Mouse (Mus musculus): ENCODE measurements around the gene Ltb4r2. TPM values are rescaled to one million over a fixed set of nuclear protein-coding genes. Genes with fewer than 3 reads are reported as not detected.
"Not testable (repeated sequence)": the region's sequence is repeated elsewhere in the genome, so short reads cannot be mapped to it uniquely, and the experiment has no call there.

Ltb4r2 gene
- polyA plus RNA-seq, 1 experiment from 2014 or later = 1.8 TPM

DNA sequence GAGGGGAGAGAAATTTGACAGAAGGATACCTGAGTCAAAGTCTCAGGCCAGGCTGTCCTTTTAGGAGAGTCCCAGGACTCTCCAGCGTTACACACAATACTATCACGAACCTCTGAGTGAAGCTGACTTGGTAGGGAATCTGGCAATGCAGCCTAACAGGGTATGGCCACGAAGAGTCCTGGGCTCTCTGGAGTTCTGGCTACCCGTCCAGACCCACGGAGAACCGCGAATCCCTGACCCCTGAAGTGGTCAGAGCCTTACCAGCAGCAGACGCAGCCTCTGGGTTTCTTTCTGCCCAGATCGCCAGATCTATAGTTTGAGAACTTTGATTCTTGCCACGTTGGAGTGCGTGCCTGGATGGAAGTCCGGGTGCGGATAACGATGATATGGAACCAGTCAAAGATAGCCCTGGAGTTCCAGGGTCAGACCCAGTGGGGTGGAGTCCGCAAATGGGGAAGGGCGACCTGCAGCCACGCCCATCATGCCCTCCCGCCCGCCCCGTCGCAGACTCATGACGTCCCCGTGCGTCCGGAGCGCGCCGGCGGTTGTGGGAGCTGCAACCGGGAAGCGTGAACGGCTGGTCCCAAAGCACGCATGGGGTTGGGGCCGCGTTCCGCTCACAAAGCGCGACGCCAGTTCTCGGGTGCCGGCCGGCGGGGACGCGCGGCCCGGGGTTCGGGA is 15.9 kb upstream of the Ltb4r2 start, which contains the start of the genes Dhrs1 and Nop9:
TSS of gene Dhrs1 (minus strand) at position 511 of the 681 bp plus-strand sequence.
TSS of gene Nop9 (plus strand) at position 514 of the 681 bp plus-strand sequence.
- H3K4me3 ChIP-seq (ENCODE audit: low read depth, low read length) = peak within 1 kb of the TSS; percentile 98
- H3K9ac ChIP-seq (replicated peaks) = peak within 1 kb of the TSS; percentile 85
- H3K4me2 ChIP-seq (ENCODE audit: low read depth, low read length) = peak within 1 kb of the TSS; percentile 96
- peak within 1 kb of the TSS; percentile 76 for H3K27ac ChIP-seq (ENCODE audit: low read depth)
- H3K4me1 ChIP-seq (ENCODE audit: insufficient read depth) = peaks cover 24% of the 10 kb centered on the region
- no peak for TF ChIP-seq CTCF (IDR thresholded peaks at IDR 0.05; ENCODE audit: low read depth)
- DNase-seq = peak; percentile 96
- 2% methylated on average over 48 of the region's 48 CpGs for WGBS (ENCODE audit: insufficient replicate concordance)
- H3K27me3 ChIP-seq (ENCODE audit: insufficient read depth, low read length) = no peaks in the 10 kb centered on the region
- peaks cover 22% of the 10 kb centered on the region for H3K36me3 ChIP-seq (replicated peaks; ENCODE audit: insufficient read depth, low read length)
- H3K9me3 ChIP-seq (ENCODE audit: low read length) = no peaks in the 10 kb centered on the region
- ATAC-seq = peak; percentile 92

DNA sequence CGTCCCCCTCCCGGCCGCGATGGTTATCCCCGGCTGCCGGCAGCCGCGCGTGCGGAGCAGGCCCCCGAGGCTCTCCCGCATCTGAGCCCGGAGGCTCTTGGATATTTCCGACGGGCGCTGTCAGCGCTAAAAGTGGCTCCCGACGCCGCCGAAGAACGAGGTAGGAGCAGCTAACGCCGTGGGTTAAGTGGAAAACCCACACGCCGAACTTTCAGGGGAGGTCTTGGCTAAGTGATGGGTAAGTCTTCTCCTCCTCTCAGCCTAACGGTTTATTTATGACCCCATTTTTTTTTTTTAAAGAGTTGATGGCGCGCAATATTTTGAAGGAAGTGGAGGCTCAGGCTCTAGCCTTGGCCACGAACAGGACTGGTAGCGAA is 15.4 kb upstream of the Ltb4r2 start:
- no peaks in the 10 kb centered on the region for H3K27me3 ChIP-seq (ENCODE audit: insufficient read depth, low read length)
- H3K4me1 ChIP-seq (ENCODE audit: insufficient read depth) = peaks cover 24% of the 10 kb centered on the region
- H3K27ac ChIP-seq (ENCODE audit: low read depth) = peak overlapping the region; percentile 76
- WGBS (ENCODE audit: insufficient replicate concordance) = under 1% methylated on average over 31 of the region's 31 CpGs
- TF ChIP-seq EP300 (IDR thresholded peaks at IDR 0.05; ENCODE audit: low read depth) = no peak
- TF ChIP-seq CTCF (IDR thresholded peaks at IDR 0.05; ENCODE audit: low read depth) = no peak
- H3K36me3 ChIP-seq (replicated peaks; ENCODE audit: insufficient read depth, low read length) = peaks cover 22% of the 10 kb centered on the region
- H3K9ac ChIP-seq (replicated peaks) = peak overlapping the region; percentile 85
- peak overlapping the region; percentile 96 for H3K4me2 ChIP-seq (ENCODE audit: low read depth, low read length)
- ATAC-seq (no peak), DNase-seq (no peak)
- no peaks in the 10 kb centered on the region for H3K9me3 ChIP-seq (ENCODE audit: low read length)
- H3K4me3 ChIP-seq (ENCODE audit: low read depth, low read length) = peak overlapping the region; percentile 98

DNA sequence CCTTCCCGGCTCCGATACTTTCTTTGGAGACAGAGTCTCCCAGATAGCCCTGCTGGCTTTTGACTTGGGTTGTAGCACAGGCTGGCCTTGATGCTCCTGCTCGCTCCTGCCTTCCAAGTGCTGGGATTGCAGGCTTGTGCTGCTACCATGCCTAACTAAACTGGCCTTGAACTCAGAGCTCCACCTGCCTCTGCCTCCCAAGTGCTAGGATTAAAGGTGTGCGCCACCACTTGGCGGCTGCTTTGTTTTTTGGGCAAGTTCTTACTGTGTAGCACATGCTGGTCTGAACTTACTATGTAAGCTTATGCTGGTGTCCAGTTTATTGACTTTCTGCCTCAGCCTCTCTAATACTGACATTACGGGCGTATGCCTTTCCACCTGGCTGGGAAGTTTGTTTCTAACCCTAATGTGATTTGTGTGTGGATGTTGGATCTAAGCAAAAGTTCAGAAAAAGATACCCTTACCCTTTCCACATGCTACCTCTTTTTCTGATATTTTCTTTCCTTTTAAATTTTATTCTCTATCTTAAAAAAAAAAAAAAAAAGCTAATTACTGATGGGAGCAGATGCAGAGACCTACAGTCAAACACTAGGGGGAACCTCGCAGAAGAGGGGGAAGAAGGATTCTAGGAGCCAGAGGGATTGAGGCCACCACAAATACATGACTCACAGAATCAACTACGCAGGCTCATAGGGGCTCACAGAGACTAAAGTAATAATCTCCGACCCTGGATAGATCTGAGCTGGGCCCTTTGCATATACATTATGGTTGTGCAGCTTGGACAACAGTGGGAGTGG is 14.0 kb upstream of the Ltb4r2 start:
- H3K9ac ChIP-seq (replicated peaks) = peak overlapping the region; percentile 41; the same call in 1 of the 2 replicates
- H3K4me2 ChIP-seq (ENCODE audit: low read depth, low read length) = peak overlapping the region; percentile 96
- peaks cover 31% of the 10 kb centered on the region for H3K36me3 ChIP-seq (replicated peaks; ENCODE audit: insufficient read depth, low read length)
- DNase-seq (no peak), ATAC-seq (no peak)
- H3K4me1 ChIP-seq (ENCODE audit: insufficient read depth) = peaks cover 24% of the 10 kb centered on the region
- no peaks in the 10 kb centered on the region for H3K27me3 ChIP-seq (ENCODE audit: insufficient read depth, low read length)
- H3K4me3 ChIP-seq (ENCODE audit: low read depth, low read length) = peak overlapping the region; percentile 98; the same call in 1 of the 2 replicates
- H3K9me3 ChIP-seq (ENCODE audit: low read length) = no peaks in the 10 kb centered on the region
- WGBS (ENCODE audit: insufficient replicate concordance) = 78% methylated on average over 10 of the region's 10 CpGs
- TF ChIP-seq CTCF (IDR thresholded peaks at IDR 0.05; ENCODE audit: low read depth) (0 out of 2 replicates have a peak, but pooled peaks have one; percentile 11), EP300 (IDR thresholded peaks at IDR 0.05; ENCODE audit: low read depth) (no peak)
- H3K27ac ChIP-seq (ENCODE audit: low read depth) = no peak overlapping the region

DNA sequence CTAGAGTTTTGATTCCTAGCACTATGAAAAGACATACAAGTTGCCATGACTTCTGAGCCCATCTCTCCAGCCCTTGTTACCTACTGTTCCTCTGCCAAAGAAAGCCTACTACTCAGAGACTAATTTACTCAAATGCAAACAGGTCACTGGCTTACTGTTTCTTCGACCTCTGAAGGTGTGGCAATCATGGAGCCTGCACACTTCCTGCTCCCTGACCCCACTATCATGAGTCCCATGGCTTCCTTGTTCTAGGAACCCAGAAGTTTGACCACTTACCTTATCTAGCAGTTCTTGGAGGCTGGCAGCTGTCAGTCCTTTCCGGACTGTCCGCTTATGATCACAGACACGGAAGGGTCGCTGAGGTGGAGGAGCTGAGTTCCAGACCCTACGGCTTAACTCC is 3.7 kb upstream of the Ltb4r2 start:
- H3K9ac ChIP-seq (replicated peaks) = peak overlapping the region; percentile 37
- DNase-seq (no peak), ATAC-seq (peak; percentile 24; the same call in 1 of the 2 replicates)
- H3K36me3 ChIP-seq (replicated peaks; ENCODE audit: insufficient read depth, low read length) = peaks cover 35% of the 10 kb centered on the region
- 21% methylated on average over 6 of the region's 6 CpGs for WGBS (ENCODE audit: insufficient replicate concordance)
- TF ChIP-seq CTCF (IDR thresholded peaks at IDR 0.05; ENCODE audit: low read depth) (no peak), EP300 (IDR thresholded peaks at IDR 0.05; ENCODE audit: low read depth) (0 out of 2 replicates have a peak, but pooled peaks have one; percentile 18)
- H3K27ac ChIP-seq (ENCODE audit: low read depth) = peak overlapping the region; percentile 88
- H3K27me3 ChIP-seq (ENCODE audit: insufficient read depth, low read length) = peaks cover 16% of the 10 kb centered on the region; the same call in 1 of the 2 replicates
- no peaks in the 10 kb centered on the region for H3K9me3 ChIP-seq (ENCODE audit: low read length)
- H3K4me2 ChIP-seq (ENCODE audit: low read depth, low read length) = peak overlapping the region; percentile 63
- H3K4me3 ChIP-seq (ENCODE audit: low read depth, low read length) = peak overlapping the region; percentile 32
- H3K4me1 ChIP-seq (ENCODE audit: insufficient read depth) = peaks cover 20% of the 10 kb centered on the region

DNA sequence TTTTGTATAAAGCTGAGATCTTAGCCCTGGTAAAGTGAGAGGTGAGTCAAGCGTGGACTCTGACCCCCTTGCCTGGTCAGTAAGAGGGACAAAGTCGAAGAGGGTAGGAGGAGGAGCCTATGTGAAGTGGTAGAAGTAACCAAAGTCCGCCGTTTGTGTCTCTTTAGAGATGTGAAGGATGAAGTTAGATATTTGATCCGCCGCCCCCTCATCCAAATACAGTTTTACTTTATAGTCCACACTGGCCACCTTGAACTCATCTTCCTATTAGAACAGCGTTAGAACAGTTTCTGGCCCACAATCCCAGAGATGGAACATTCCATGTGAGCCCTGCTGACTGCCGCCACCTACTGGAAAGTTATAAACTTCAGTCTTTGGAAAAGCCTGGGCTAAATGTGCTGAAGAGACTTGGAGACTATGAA is 2.9 kb upstream of the Ltb4r2 start, which contains the start of gene Cideb:
TSS of gene Cideb (minus strand) at position 96 of the 422 bp plus-strand sequence.
- ATAC-seq (peak; percentile 78), DNase-seq (peak; percentile 56)
- peak within 1 kb of the TSS; percentile 63 for H3K4me2 ChIP-seq (ENCODE audit: low read depth, low read length)
- peaks cover 27% of the 10 kb centered on the region for H3K4me1 ChIP-seq (ENCODE audit: insufficient read depth)
- H3K9ac ChIP-seq (replicated peaks) = peak within 1 kb of the TSS; percentile 37
- H3K27me3 ChIP-seq (ENCODE audit: insufficient read depth, low read length) = peaks cover 17% of the 10 kb centered on the region; the same call in 1 of the 2 replicates
- TF ChIP-seq CTCF (IDR thresholded peaks at IDR 0.05; ENCODE audit: low read depth) (peak; percentile 82), EP300 (IDR thresholded peaks at IDR 0.05; ENCODE audit: low read depth) (peak; percentile 66)
- no peaks in the 10 kb centered on the region for H3K9me3 ChIP-seq (ENCODE audit: low read length)
- peak within 1 kb of the TSS; percentile 32 for H3K4me3 ChIP-seq (ENCODE audit: low read depth, low read length)
- H3K36me3 ChIP-seq (replicated peaks; ENCODE audit: insufficient read depth, low read length) = peaks cover 27% of the 10 kb centered on the region
- 14% methylated on average over 8 of the region's 8 CpGs for WGBS (ENCODE audit: insufficient replicate concordance)
- peak within 1 kb of the TSS; percentile 88 for H3K27ac ChIP-seq (ENCODE audit: low read depth)

DNA sequence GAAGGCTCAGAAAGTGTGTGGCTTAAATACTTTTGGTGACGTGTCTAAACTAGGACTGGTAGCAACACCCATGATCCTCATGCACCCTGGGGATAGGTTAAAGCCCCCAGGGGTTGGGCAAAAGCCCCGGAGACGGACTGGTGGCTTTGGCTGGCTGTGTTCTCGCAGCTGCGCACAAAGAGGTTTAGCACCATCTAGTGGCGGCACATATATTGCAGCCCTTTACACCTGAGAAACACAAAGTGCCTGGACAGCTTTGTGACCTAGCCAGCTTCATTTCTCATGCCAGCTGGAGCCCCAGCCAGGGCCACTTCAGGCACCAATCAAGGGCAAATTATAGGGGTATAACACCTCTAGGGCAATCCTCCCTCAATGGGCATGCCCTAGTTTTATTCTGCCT is 1.1 kb upstream of the Ltb4r2 start:
- H3K27ac ChIP-seq (ENCODE audit: low read depth); H3K9ac ChIP-seq (replicated peaks); H3K4me3 ChIP-seq (ENCODE audit: low read depth, low read length); H3K9me3 ChIP-seq (ENCODE audit: low read length): not testable (repeated sequence)
- Histone ChIP-seq H3K4me2 (ENCODE audit: low read depth, low read length) (peak overlapping the region; percentile 64), H3K27me3 (ENCODE audit: insufficient read depth, low read length) (peaks cover 17% of the 10 kb centered on the region; the same call in 1 of the 2 replicates), H3K4me1 (ENCODE audit: insufficient read depth) (peaks cover 28% of the 10 kb centered on the region), H3K36me3 (replicated peaks; ENCODE audit: insufficient read depth, low read length) (peaks cover 10% of the 10 kb centered on the region)
- WGBS (ENCODE audit: insufficient replicate concordance) = 6% methylated on average over 6 of the region's 6 CpGs
- peak; percentile 20 for ATAC-seq
- DNase-seq = peak; percentile 87
- peak; percentile 85 for TF ChIP-seq CTCF (IDR thresholded peaks at IDR 0.05; ENCODE audit: low read depth)
